Mouse (Mus musculus) embryonic facial prominence, embryonic 13.5 days (tissue): ENCODE data around the gene Rnf181. TPM values are rescaled to one million over a fixed set of nuclear protein-coding genes. Genes with fewer than 3 reads are reported as not detected.

Experiments
- ATAC-seq: fragments of 200-750 bp; cut with Nextera tagmentation; 2 replicates; pipeline ENCODE4 v1.8.0; 2017; ENCODE audit warnings: low read depth; ENCODE audit not compliant: insufficient number of reproducible peaks, insufficient read depth, low FRiP score, low TSS enrichment
- H3K27ac ChIP-seq: fragments of 300-500 bp; sonication (generic); 2 replicates; pipeline ENCODE4 v1.5.1; 2015; ENCODE audit warnings: moderate library complexity, mild to moderate bottlenecking, inconsistent platforms
- H3K27me3 ChIP-seq: fragments of 300-500 bp; sonication (generic); 2 replicates; pipeline ENCODE4 v1.6.1; 2015; ENCODE audit warnings: mild to moderate bottlenecking, inconsistent platforms
- H3K36me3 ChIP-seq: fragments of 300-500 bp; sonication (generic); 2 replicates; pipeline ENCODE4 v1.6.1; 2015; ENCODE audit warnings: mild to moderate bottlenecking, inconsistent platforms
- H3K4me1 ChIP-seq: fragments of 300-500 bp; sonication (generic); 2 replicates; pipeline ENCODE4 v1.6.1; 2015; ENCODE audit warnings: inconsistent platforms
- H3K4me2 ChIP-seq: fragments of 300-500 bp; sonication (generic); 2 replicates; pipeline ENCODE4 v1.6.1; 2015; ENCODE audit warnings: moderate library complexity, mild to moderate bottlenecking, inconsistent platforms
- H3K4me3 ChIP-seq: fragments of 300-500 bp; sonication (generic); 2 replicates; pipeline ENCODE4 v1.5.1; 2015; ENCODE audit warnings: mild to moderate bottlenecking, inconsistent platforms
- H3K9ac ChIP-seq: fragments of 300-500 bp; sonication (generic); 2 replicates; pipeline ENCODE4 v1.6.1; 2015; ENCODE audit warnings: mild to moderate bottlenecking, inconsistent platforms
- H3K9me3 ChIP-seq: fragments of 300-500 bp; sonication (generic); 2 replicates; pipeline ENCODE4 v1.6.1; 2016; ENCODE audit warnings: inconsistent platforms
- WGBS: fragments of 180-500 bp; shearing (Covaris S2); methylation state at CpG from one replicate; pipeline ENCODE4 v1.1.7; 2015; ENCODE audit warnings: mixed read lengths; 5-methylcytosine and 5-hydroxymethylcytosine counted together
- polyA plus RNA-seq: library from polyadenylated mRNA; unstranded; fragments of >200 nt; fragmentation: Nextera tagmentation; extraction: Ambion mirVana; gene quantifications from 2 replicates; pipeline ENCODE4 v1.2.1, GENCODE M21; 2015

Rnf181 gene
- polyA plus RNA-seq, 1 experiment from 2014 or later = 110 TPM

- Histone ChIP-seq H3K4me2 (no peak overlapping the region), H3K36me3 (no peaks in the 10 kb centered on the region), H3K27ac (no peak overlapping the region), H3K9ac (0 out of 2 replicates have a peak overlapping the region, but pooled peaks have one; percentile 11), H3K4me1 (peaks cover 9% of the 10 kb centered on the region; the same call in 1 of the 2 replicates), H3K4me3 (no peak overlapping the region), H3K9me3 (no peaks in the 10 kb centered on the region), H3K27me3 (no peaks in the 10 kb centered on the region)
- no peak for ATAC-seq
- WGBS = 87% methylated on average over 12 of the region's 12 CpGs
These were observed 3.3 kb upstream of the Rnf181 start for GRCm38 (mm10) chr6:72370091-72370490.

GRCm38 (mm10) chr6:72369557-72369956 is 2.8 kb upstream of the Rnf181 start:
- Histone ChIP-seq H3K9ac (no peak overlapping the region), H3K27ac (no peak overlapping the region), H3K4me3 (no peak overlapping the region), H3K4me1 (peaks cover 9% of the 10 kb centered on the region; the same call in 1 of the 2 replicates), H3K9me3 (no peaks in the 10 kb centered on the region), H3K36me3 (no peaks in the 10 kb centered on the region), H3K27me3 (no peaks in the 10 kb centered on the region), H3K4me2 (no peak overlapping the region)
- ATAC-seq = no peak
- WGBS = 85% methylated on average over 4 of the region's 4 CpGs

- no peaks in the 10 kb centered on the region for H3K27me3 ChIP-seq
- no peak overlapping the region for H3K4me2 ChIP-seq
- H3K36me3 ChIP-seq = no peaks in the 10 kb centered on the region
- peaks cover 13% of the 10 kb centered on the region for H3K4me1 ChIP-seq
- no peak overlapping the region for H3K4me3 ChIP-seq
- no peaks in the 10 kb centered on the region for H3K9me3 ChIP-seq
- 71% methylated on average over 4 of the region's 4 CpGs for WGBS
- H3K9ac ChIP-seq = no peak overlapping the region
- H3K27ac ChIP-seq = no peak overlapping the region
- ATAC-seq = no peak
These were observed 761 bp upstream of the Rnf181 start for GRCm38 (mm10) chr6:72367460-72367974.

- no peak overlapping the region for H3K4me2 ChIP-seq
- H3K27me3 ChIP-seq = no peaks in the 10 kb centered on the region
- H3K4me1 ChIP-seq = peaks cover 14% of the 10 kb centered on the region
- ATAC-seq = no peak
- 61% methylated on average over 3 of the region's 3 CpGs for WGBS
- H3K4me3 ChIP-seq = no peak overlapping the region
- H3K9me3 ChIP-seq = no peaks in the 10 kb centered on the region
- H3K27ac ChIP-seq = no peak overlapping the region
- no peak overlapping the region for H3K9ac ChIP-seq
- H3K36me3 ChIP-seq = no peaks in the 10 kb centered on the region
These were observed 452 bp downstream of the Rnf181 start for GRCm38 (mm10) chr6:72366304-72366703.

- Histone ChIP-seq H3K4me1 (peaks cover 18% of the 10 kb centered on the region), H3K27ac (no peak overlapping the region), H3K4me2 (no peak overlapping the region), H3K36me3 (peaks cover 8% of the 10 kb centered on the region; the same call in 1 of the 2 replicates), H3K9ac (no peak overlapping the region), H3K4me3 (no peak overlapping the region), H3K27me3 (no peaks in the 10 kb centered on the region), H3K9me3 (no peaks in the 10 kb centered on the region)
- ATAC-seq = no peak
- WGBS = 68% methylated on average over 6 of the region's 6 CpGs
These were observed 1.8 kb downstream of the Rnf181 start for GRCm38 (mm10) chr6:72364985-72365384.

GRCm38 (mm10) chr6:72364009-72364408 is 2.7 kb downstream of the Rnf181 start:
- Histone ChIP-seq H3K4me2 (no peak overlapping the region), H3K4me1 (peaks cover 18% of the 10 kb centered on the region), H3K9ac (no peak overlapping the region), H3K4me3 (no peak overlapping the region), H3K9me3 (no peaks in the 10 kb centered on the region), H3K27ac (no peak overlapping the region), H3K27me3 (no peaks in the 10 kb centered on the region), H3K36me3 (peaks cover 17% of the 10 kb centered on the region)
- WGBS = 46% methylated on average over 7 of the region's 7 CpGs
- no peak for ATAC-seq

- Histone ChIP-seq H3K4me2 (peak overlapping the region; percentile 81), H3K27me3 (no peaks in the 10 kb centered on the region), H3K27ac (peak overlapping the region; percentile 85), H3K4me3 (peak overlapping the region; percentile 66), H3K9ac (peak overlapping the region; percentile 83), H3K9me3 (no peaks in the 10 kb centered on the region), H3K36me3 (peaks cover 31% of the 10 kb centered on the region), H3K4me1 (peaks cover 20% of the 10 kb centered on the region)
- ATAC-seq = peak; percentile 97
- WGBS = under 1% methylated on average over 42 of the region's 42 CpGs
These were observed 4.4 kb downstream of the Rnf181 start for GRCm38 (mm10) chr6:72362132-72363028.

- ATAC-seq = no peak
- peak overlapping the region; percentile 83 for H3K9ac ChIP-seq
- WGBS = 64% methylated on average over 5 of the region's 5 CpGs
- peaks cover 29% of the 10 kb centered on the region for H3K4me1 ChIP-seq
- H3K27ac ChIP-seq = no peak overlapping the region
- H3K36me3 ChIP-seq = peaks cover 31% of the 10 kb centered on the region
- H3K4me3 ChIP-seq = peak overlapping the region; percentile 66
- no peaks in the 10 kb centered on the region for H3K9me3 ChIP-seq
- peak overlapping the region; percentile 81 for H3K4me2 ChIP-seq
- no peaks in the 10 kb centered on the region for H3K27me3 ChIP-seq
These were observed 5.6 kb downstream of the Rnf181 start for GRCm38 (mm10) chr6:72361121-72361551.

- no peak overlapping the region for H3K27ac ChIP-seq
- H3K9ac ChIP-seq = no peak overlapping the region
- no peak overlapping the region for H3K4me2 ChIP-seq
- no peaks in the 10 kb centered on the region for H3K9me3 ChIP-seq
- H3K4me1 ChIP-seq = peaks cover 35% of the 10 kb centered on the region
- 80% methylated on average over 7 of the region's 7 CpGs for WGBS
- ATAC-seq = no peak
- H3K27me3 ChIP-seq = no peaks in the 10 kb centered on the region
- H3K4me3 ChIP-seq = no peak overlapping the region
- H3K36me3 ChIP-seq = peaks cover 31% of the 10 kb centered on the region
These were observed 6.2 kb downstream of the Rnf181 start for GRCm38 (mm10) chr6:72360599-72360935.

- peaks cover 31% of the 10 kb centered on the region for H3K36me3 ChIP-seq
- no peak overlapping the region for H3K27ac ChIP-seq
- no peak overlapping the region for H3K4me3 ChIP-seq
- no peak overlapping the region for H3K4me2 ChIP-seq
- no peak overlapping the region for H3K9ac ChIP-seq
- WGBS = 85% methylated on average over 11 of the region's 11 CpGs
- H3K27me3 ChIP-seq = no peaks in the 10 kb centered on the region
- H3K9me3 ChIP-seq = no peaks in the 10 kb centered on the region
- H3K4me1 ChIP-seq = peaks cover 37% of the 10 kb centered on the region
- ATAC-seq = no peak
These were observed 6.7 kb downstream of the Rnf181 start for GRCm38 (mm10) chr6:72359891-72360598.

GRCm38 (mm10) chr6:72359343-72359742 is 7.4 kb downstream of the Rnf181 start:
- 56% methylated on average over 2 of the region's 2 CpGs for WGBS
- H3K27me3 ChIP-seq = no peaks in the 10 kb centered on the region
- H3K4me2 ChIP-seq = no peak overlapping the region
- no peak for ATAC-seq
- H3K9ac ChIP-seq = no peak overlapping the region
- peaks cover 31% of the 10 kb centered on the region for H3K36me3 ChIP-seq
- no peak overlapping the region for H3K27ac ChIP-seq
- H3K4me1 ChIP-seq = peaks cover 44% of the 10 kb centered on the region
- no peaks in the 10 kb centered on the region for H3K9me3 ChIP-seq
- no peak overlapping the region for H3K4me3 ChIP-seq
